Mouse (Mus musculus) midbrain, embryonic 13.5 days (tissue): Measurements from ENCODE around the gene Cib1. TPM values are rescaled to one million over a fixed set of nuclear protein-coding genes. Genes with fewer than 3 reads are reported as not detected.

ENCODE experiments used
- ATAC-seq: fragments of 200-750 bp; cut with Nextera tagmentation; 2 replicates; pipeline ENCODE4 v1.8.0; 2017; ENCODE audit warnings: mild to moderate bottlenecking, moderate TSS enrichment, moderate library complexity
- H3K27ac ChIP-seq: fragments of 300-500 bp; sonication (generic); 2 replicates; pipeline ENCODE4 v1.5.1; 2015; ENCODE audit warnings: inconsistent platforms, mild to moderate bottlenecking, moderate library complexity
- H3K27me3 ChIP-seq: fragments of 300-500 bp; sonication (generic); 2 replicates; pipeline ENCODE4 v1.6.1; 2015; ENCODE audit warnings: mild to moderate bottlenecking, inconsistent platforms
- H3K36me3 ChIP-seq: fragments of 300-500 bp; sonication (generic); 2 replicates; pipeline ENCODE4 v1.6.1; 2015; ENCODE audit warnings: mild to moderate bottlenecking, inconsistent platforms
- H3K4me1 ChIP-seq: fragments of 300-500 bp; sonication (generic); replicated peaks from 2 replicates; pipeline ENCODE4 v1.6.1; 2015; ENCODE audit warnings: inconsistent platforms
- H3K4me2 ChIP-seq: fragments of 300-500 bp; sonication (generic); replicated peaks from 2 replicates; pipeline ENCODE4 v1.6.1; 2015; ENCODE audit warnings: moderate library complexity, mild to moderate bottlenecking, inconsistent platforms
- H3K4me3 ChIP-seq: fragments of 300-500 bp; sonication (generic); replicated peaks from 2 replicates; pipeline ENCODE4 v1.5.1; 2015; ENCODE audit warnings: mild to moderate bottlenecking, inconsistent platforms
- H3K9ac ChIP-seq: fragments of 300-500 bp; sonication (generic); replicated peaks from 2 replicates; pipeline ENCODE4 v1.6.1; 2015; ENCODE audit warnings: mild to moderate bottlenecking, inconsistent platforms
- H3K9me3 ChIP-seq: fragments of 300-500 bp; sonication (generic); 2 replicates; pipeline ENCODE4 v1.6.1; 2016; ENCODE audit warnings: mild to moderate bottlenecking, inconsistent platforms
- WGBS: fragments of 180-500 bp; shearing (Covaris S2); methylation state at CpG from one replicate; pipeline ENCODE4 v1.1.7; 2015; 5-methylcytosine and 5-hydroxymethylcytosine counted together
- polyA plus RNA-seq: library from polyadenylated mRNA; unstranded; fragments of >200 nt; fragmentation: Nextera tagmentation; extraction: Ambion mirVana; gene quantifications from 2 replicates; pipeline ENCODE4 v1.2.1, GENCODE M21; 2015

The Cib1 gene
- polyA plus RNA-seq, 1 experiment from 2014 or later = 38.1 TPM

DNA sequence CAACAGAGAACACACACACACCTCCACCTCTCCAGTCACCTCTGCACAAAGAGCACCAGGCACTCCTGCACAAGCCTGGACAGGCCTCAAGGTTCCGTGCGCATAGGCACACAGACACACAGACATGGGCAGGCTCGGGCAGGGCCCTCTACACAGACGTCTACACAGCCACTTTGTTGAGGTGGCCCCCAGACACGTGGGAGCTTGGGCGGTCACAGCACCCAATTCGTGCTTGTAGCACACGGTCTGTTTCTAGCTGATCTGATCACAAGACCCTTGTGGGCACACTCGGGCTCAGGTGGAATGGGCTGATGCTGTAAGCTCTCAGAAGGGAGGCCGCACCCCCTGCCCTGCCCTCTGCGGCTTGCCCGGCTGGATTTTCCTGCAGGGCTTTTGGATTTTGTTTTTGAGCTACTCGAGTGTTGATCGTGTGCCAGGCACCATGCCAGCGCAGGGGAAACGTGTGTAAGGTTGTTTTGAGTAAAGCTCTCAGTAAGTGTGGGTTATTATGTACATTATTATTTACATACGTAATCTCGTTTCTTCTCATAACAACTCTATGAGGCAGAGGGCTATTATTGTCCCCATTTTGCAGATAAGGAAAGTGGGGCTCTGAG is 24.5 kb downstream of the Cib1 start:
- Histone ChIP-seq H3K4me1 (peaks cover 63% of the 10 kb centered on the region), H3K36me3 (peaks cover 6% of the 10 kb centered on the region), H3K4me3 (no peak overlapping the region), H3K9ac (0 out of 2 replicates have a peak overlapping the region, but pooled peaks have one; percentile 34), H3K9me3 (no peaks in the 10 kb centered on the region), H3K27ac (0 out of 2 replicates have a peak overlapping the region, but pooled peaks have one; percentile 17), H3K27me3 (no peaks in the 10 kb centered on the region), H3K4me2 (no peak overlapping the region)
- WGBS = 86% methylated on average over 18 of the region's 18 CpGs
- ATAC-seq = no peak

DNA sequence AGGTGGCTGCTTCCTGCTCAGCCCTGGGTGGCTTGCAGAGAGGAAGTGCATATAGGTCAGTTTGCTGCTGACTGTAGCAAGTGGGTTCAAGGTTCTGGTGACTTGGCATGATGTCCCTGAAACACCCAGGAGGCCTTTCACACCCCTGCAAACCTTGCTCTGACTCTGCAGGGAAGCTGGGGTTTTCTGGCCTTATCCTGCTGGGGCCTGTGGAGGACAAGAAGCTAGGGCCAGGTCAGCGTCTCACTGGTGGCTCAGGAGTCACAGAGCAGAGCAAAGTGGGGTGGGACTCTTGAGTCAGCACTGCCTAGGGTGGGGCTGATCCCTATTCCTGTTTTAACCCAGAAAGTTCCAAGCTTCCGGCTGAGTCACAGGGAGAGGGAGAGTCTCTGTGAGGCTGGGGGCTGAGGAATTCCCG is 25.3 kb downstream of the Cib1 start:
- no peak overlapping the region for H3K4me3 ChIP-seq
- no peaks in the 10 kb centered on the region for H3K9me3 ChIP-seq
- no peaks in the 10 kb centered on the region for H3K36me3 ChIP-seq
- H3K27ac ChIP-seq = no peak overlapping the region
- H3K27me3 ChIP-seq = no peaks in the 10 kb centered on the region
- peaks cover 71% of the 10 kb centered on the region for H3K4me1 ChIP-seq
- no peak overlapping the region for H3K4me2 ChIP-seq
- H3K9ac ChIP-seq = no peak overlapping the region
- ATAC-seq = no peak
- WGBS = 67% methylated on average over 3 of the region's 3 CpGs

DNA sequence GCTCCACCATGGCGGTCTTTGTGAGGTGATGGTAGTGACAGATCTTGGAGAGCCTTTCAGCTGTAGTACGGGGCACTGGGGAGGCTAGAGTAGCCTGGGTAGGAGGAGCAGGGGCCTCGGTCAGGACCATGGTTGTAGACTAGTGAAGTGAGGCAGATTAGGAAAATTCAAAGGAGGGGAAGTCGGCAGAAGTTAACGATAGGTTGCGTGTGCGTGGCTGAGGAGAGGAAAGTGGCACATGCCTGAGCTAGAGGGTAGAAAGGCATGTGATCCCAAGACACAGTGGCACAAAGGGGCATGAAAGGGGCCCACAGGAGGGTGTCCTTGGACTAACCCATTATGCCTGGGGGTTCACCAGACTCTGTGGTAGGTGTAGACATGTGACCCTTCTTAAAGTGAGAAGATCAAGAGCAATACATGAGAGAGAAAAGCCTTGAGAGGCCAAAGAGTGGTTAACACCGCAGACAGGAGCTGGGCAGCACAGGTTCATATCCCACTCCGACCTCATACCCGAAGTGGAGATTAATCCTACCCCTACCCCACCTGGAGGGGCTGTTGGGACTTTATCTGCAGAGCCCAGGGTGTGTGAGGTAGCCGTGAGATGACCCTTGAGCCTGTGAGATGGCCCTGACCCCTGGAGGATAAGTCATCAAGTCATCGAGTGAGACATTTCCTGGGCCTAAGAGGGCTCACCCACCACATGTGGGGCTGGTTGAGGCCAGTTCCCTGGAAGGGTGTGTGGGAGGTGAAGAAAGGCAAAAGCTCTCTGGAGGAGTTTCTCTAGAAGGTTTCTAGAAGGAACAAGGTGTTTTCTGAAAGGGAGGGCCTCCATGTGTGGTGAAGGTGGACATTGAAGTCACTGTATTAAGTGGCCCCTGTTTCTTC is 26.7 kb downstream of the Cib1 start:
- Histone ChIP-seq H3K27ac (no peak overlapping the region; the same call in 1 of the 2 replicates), H3K4me2 (no peak overlapping the region), H3K36me3 (no peaks in the 10 kb centered on the region), H3K27me3 (no peaks in the 10 kb centered on the region), H3K9ac (no peak overlapping the region), H3K4me1 (peaks cover 84% of the 10 kb centered on the region), H3K9me3 (no peaks in the 10 kb centered on the region), H3K4me3 (no peak overlapping the region)
- 79% methylated on average over 12 of the region's 12 CpGs for WGBS
- no peak for ATAC-seq

DNA sequence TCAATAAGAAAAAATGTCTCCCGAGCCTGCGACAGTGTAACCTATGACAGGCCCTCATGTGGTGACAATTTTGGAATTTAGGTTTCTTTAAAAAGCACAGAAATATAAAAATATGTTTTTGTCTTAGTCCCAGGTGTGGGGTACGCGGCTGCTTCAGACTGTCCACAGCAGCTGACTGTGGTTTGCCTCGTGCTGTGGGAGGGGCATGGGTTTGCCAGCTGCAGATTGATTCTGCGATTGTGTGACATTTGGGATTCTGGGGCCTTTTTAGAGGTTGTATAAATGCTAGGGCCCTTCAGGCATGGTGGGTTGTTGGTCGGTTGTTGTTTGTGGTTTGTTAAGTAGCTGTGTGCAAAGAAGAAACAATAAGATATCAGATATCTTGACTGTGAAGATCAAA is 27.7 kb downstream of the Cib1 start:
- Histone ChIP-seq H3K27ac (no peak overlapping the region), H3K4me3 (no peak overlapping the region), H3K36me3 (no peaks in the 10 kb centered on the region), H3K4me1 (peaks cover 88% of the 10 kb centered on the region), H3K9ac (no peak overlapping the region), H3K4me2 (no peak overlapping the region), H3K9me3 (no peaks in the 10 kb centered on the region), H3K27me3 (no peaks in the 10 kb centered on the region)
- ATAC-seq = no peak
- WGBS = 84% methylated on average over 7 of the region's 7 CpGs

DNA sequence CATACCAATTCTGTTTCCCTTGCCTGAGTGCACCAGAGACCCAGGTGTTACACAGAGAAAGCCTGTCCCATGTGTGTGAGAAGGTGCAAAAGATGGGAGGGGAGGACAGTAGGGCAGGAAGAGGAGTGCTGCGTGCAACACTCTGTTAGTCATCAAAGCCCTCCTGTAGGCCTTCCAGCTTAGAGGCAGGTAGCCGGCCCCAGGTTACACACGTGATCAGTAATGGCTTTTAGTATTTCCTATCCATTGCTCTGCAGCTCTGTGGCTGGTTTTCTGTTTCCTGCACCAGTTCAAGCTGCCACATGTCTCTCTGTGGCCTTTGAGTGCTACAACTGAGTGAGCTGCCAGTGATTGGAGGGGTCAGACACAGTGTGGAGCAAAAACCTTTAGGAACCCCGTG is 28.3 kb downstream of the Cib1 start:
- no peak overlapping the region for H3K4me2 ChIP-seq
- no peak overlapping the region; the same call in 1 of the 2 replicates for H3K9ac ChIP-seq
- H3K36me3 ChIP-seq = no peaks in the 10 kb centered on the region
- H3K4me3 ChIP-seq = no peak overlapping the region
- no peaks in the 10 kb centered on the region for H3K9me3 ChIP-seq
- H3K27ac ChIP-seq = peak overlapping the region; percentile 58
- no peaks in the 10 kb centered on the region for H3K27me3 ChIP-seq
- ATAC-seq = no peak
- H3K4me1 ChIP-seq = peaks cover 88% of the 10 kb centered on the region
- WGBS = 88% methylated on average over 4 of the region's 4 CpGs

DNA sequence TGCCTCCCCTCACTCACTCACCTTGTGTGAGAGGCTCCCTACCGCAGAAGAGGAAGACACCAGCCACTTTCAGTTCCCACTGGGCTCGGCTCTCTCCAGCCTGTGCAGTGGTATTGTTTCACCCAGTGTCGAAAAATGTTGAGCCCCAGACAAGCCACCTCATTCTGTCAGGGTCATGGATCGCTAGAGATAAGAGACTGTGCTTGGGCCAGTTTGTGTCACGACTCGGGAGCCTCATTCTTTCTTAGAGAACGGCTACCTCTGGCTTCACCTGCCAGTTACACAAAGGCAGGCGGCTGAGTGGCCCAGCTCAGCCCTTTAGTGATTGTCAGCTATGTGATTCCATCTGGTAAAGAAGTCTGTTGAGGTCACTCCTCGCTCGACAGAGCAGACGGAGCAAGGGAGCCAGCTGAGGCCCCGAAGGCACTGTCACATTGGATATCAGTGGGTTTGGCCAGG is 28.9 kb downstream of the Cib1 start:
- Histone ChIP-seq H3K9ac (no peak overlapping the region), H3K36me3 (no peaks in the 10 kb centered on the region), H3K9me3 (no peaks in the 10 kb centered on the region), H3K27me3 (no peaks in the 10 kb centered on the region), H3K4me1 (peaks cover 88% of the 10 kb centered on the region), H3K4me3 (no peak overlapping the region), H3K27ac (peak overlapping the region; percentile 58), H3K4me2 (peak overlapping the region; percentile 17)
- ATAC-seq = no peak
- WGBS = 36% methylated on average over 12 of the region's 12 CpGs

DNA sequence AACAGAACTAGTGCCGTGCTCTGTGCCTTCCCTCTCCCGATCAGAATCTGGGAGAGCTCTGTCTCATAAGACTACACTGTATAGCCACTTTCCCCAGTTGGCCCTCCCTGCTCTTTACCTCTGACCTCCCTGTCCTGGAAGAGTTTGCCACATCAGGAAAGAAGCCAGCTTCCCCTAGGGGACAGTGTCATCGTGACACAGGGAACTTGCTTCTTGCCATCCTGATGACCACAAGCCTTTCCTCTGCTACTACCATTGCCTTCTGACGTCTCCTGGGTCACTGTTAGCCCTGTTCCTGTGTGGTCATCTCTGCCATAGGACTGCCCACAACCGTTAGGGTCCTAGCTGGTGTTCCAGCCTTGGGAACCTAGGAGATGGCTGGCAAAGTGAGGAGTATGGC is 29.7 kb downstream of the Cib1 start:
- ATAC-seq = no peak
- Histone ChIP-seq H3K36me3 (no peaks in the 10 kb centered on the region), H3K27me3 (no peaks in the 10 kb centered on the region), H3K4me2 (peak overlapping the region; percentile 17; the same call in 1 of the 2 replicates), H3K9ac (no peak overlapping the region), H3K27ac (peak overlapping the region; percentile 58), H3K4me3 (no peak overlapping the region), H3K4me1 (peaks cover 81% of the 10 kb centered on the region), H3K9me3 (no peaks in the 10 kb centered on the region)
- 79% methylated on average over 5 of the region's 5 CpGs for WGBS

DNA sequence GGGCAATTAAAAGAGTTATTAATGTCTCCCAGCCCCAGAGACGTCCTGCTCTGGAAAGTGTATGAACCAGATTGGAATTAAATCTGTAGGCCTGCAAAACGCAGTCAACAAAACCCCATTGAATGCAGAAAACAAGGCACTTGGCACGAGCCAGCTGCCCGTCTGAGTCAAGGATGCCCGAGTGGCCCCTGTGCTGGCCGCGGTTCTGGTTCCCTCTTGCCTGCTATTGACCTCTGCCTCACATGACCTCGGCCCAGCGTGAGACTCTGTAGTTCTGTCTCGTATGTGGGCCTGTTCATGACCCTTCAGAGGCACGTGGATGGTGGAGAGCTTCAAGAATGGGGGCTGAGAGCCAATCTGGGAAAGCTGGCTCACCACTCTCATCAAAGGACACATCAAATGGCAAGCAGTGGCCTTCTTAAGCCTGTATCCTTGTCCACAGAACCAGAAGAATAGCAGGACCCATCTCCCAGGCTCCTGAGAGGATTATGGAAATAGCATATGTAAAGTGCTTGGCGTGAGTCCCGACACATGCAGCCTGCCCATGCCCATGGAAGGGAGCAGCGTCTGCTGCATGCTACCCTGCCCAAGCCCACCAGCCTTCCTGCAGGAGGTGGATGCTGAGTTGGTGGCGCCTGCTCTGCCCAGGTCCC is 30.6 kb downstream of the Cib1 start:
- H3K27ac ChIP-seq = peak overlapping the region; percentile 58
- H3K9ac ChIP-seq = peak overlapping the region; percentile 42; the same call in 1 of the 2 replicates
- H3K36me3 ChIP-seq = no peaks in the 10 kb centered on the region
- H3K27me3 ChIP-seq = no peaks in the 10 kb centered on the region
- H3K4me1 ChIP-seq = peaks cover 80% of the 10 kb centered on the region
- ATAC-seq = no peak
- no peaks in the 10 kb centered on the region for H3K9me3 ChIP-seq
- no peak overlapping the region for H3K4me3 ChIP-seq
- 58% methylated on average over 15 of the region's 15 CpGs for WGBS
- no peak overlapping the region; the same call in 1 of the 2 replicates for H3K4me2 ChIP-seq

DNA sequence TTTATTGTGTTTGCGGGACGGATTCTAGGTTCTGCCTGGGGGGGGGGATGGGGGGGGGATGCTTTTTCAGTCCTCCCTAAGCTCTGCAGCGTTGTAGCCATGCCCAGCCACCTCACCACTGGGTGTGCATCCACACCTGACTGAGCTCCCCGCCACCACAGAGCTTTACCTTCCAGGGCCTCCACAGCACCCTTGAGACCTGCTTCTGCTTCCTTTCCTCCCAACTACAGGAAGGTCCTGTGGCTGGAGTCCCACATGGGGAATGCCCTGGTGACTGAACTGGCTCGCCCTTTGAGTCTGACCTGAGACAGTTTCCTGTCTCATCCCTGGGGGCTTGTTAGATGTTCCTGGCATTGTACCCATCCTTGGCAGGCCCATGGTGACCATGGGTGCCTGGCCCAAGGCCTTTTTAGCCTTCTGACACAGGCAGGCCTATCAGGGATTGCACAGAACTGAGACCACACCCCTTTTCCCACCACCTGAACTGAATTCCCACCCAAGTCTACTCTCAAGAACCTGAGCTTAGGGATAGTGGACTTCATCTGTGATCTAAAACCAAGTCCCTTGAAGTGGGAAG is 31.6 kb downstream of the Cib1 start:
- Histone ChIP-seq H3K27me3 (no peaks in the 10 kb centered on the region), H3K4me2 (peak overlapping the region; percentile 13; the same call in 1 of the 2 replicates), H3K27ac (no peak overlapping the region), H3K9me3 (no peaks in the 10 kb centered on the region), H3K4me3 (no peak overlapping the region), H3K4me1 (peaks cover 80% of the 10 kb centered on the region), H3K9ac (no peak overlapping the region), H3K36me3 (no peaks in the 10 kb centered on the region)
- no peak for ATAC-seq
- WGBS = 93% methylated on average over 5 of the region's 5 CpGs

DNA sequence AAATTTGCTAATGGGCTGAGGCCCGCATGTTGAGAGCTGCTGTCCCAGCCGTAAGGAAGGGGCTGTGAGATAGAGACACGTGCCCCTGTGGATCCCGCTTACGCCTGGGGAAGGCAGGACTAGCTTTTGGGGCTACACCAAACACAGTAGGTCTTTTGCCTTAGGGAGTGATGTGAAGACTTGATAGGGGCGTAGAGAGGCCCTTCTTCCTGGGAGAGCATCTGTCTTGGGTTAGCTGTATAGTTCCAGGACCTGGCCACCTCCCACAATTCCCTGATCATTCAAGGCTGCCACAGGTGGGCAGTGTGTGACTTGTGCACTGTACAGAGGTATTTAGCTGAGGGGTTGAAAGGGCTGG is 32.0 kb downstream of the Cib1 start:
- no peaks in the 10 kb centered on the region for H3K27me3 ChIP-seq
- 87% methylated on average over 6 of the region's 6 CpGs for WGBS
- H3K4me2 ChIP-seq = peak overlapping the region; percentile 76
- H3K9me3 ChIP-seq = no peaks in the 10 kb centered on the region
- H3K4me1 ChIP-seq = peaks cover 76% of the 10 kb centered on the region
- H3K4me3 ChIP-seq = no peak overlapping the region
- no peaks in the 10 kb centered on the region for H3K36me3 ChIP-seq
- no peak overlapping the region for H3K9ac ChIP-seq
- no peak overlapping the region for H3K27ac ChIP-seq
- ATAC-seq = no peak

DNA sequence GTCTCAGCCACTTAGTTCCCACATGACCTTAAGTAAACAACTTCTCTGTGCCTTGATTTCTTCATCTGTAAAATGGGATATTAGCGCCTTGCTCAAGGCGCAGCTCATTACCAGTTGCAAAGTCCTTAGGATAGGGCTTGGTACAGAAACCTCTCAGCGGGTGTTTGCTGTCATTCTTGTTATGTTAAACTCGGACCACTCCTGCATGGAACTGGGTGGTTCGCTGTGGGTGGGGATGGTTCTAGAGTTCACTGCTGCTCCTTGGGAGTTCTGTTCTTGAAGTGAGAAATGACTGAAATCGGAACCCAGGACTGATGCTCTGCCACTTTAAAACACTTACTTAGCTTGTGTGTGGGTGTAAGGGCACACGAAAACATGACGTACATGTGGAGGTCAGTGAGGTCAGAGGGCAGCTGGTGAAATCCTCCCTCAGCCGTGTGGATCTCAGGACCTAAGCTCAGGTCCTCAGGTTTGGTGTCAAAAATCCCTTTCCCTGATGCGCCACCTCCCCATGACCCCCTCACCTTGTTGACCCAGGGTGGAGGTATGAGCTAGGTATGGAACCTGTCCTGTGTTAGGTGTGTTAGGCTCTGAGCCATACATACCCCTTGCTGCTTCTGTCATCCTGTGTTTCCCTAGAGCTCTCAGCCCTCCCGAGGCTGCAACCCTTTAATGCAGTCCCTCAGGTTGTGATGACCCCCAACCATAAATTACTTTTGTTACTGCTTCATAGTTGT is 32.6 kb downstream of the Cib1 start:
- Histone ChIP-seq H3K4me2 (peak overlapping the region; percentile 76), H3K4me1 (peaks cover 77% of the 10 kb centered on the region), H3K27me3 (no peaks in the 10 kb centered on the region), H3K4me3 (peak overlapping the region; percentile 65), H3K9me3 (no peaks in the 10 kb centered on the region), H3K27ac (no peak overlapping the region), H3K36me3 (no peaks in the 10 kb centered on the region), H3K9ac (peak overlapping the region; percentile 91; the same call in 1 of the 2 replicates)
- ATAC-seq = no peak
- WGBS = 78% methylated on average over 11 of the region's 11 CpGs
